Mouse (Mus musculus): ENCODE results near the gene Fbxl2.

- TF ChIP-seq CTCF (IDR thresholded peaks at IDR 0.05; ENCODE audit: borderline replicate concordance, control insufficient read depth, extremely low read depth, insufficient read depth, low read length, poor library complexity) (no peak), POLR2A (IDR thresholded peaks at IDR 0.05; ENCODE audit: control insufficient read depth, extremely low read depth, insufficient read depth, low read length, poor library complexity) (no peak)
These were observed 71.0 kb downstream of the Fbxl2 start for GRCm38 (mm10) chr9:113974945-113975344.

Data from thymus, adult 2 months (tissue).